Mouse (Mus musculus) spleen, adult 2 months (tissue): ENCODE data around the gene Pde5a.

Experiments
- CTCF ChIP-seq: fragments of 200-500 bp; IDR thresholded peaks from 2 replicates; pipeline ENCODE4 v1.5.1; 2011; ENCODE audit warnings: mild to moderate bottlenecking, inconsistent platforms; ENCODE audit not compliant: insufficient read depth, insufficient read length, insufficient replicate concordance; ENCODE audit errors: extremely low read depth
- POLR2A ChIP-seq: fragments of 200-500 bp; IDR thresholded peaks from 2 replicates; pipeline ENCODE4 v1.6.1; 2011; ENCODE audit warnings: low read depth, low read length, inconsistent platforms

DNA sequence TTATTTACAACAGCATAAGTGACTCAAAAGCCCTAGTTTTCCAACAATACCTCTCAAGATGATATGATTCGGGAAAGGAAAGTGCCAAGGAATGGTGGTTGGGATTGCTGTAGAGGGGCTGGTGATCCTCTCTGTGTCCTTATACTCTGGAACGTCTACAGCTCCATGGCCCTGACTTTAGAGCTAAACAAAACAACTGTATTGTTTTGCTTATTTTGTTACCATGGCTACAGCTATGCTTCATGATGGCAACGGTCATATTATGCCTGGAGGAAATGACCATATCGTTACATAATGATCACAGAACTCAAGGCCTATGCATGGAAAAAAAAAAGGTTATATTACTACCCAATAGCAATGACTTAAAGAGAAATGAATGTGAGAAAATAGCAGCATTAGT, 32.1 kb upstream of the Pde5a start:
- TF ChIP-seq CTCF (no peak), POLR2A (no peak)
